8 mouse cellular contexts compared by ENCODE assay signal in the genomic region with DNA sequence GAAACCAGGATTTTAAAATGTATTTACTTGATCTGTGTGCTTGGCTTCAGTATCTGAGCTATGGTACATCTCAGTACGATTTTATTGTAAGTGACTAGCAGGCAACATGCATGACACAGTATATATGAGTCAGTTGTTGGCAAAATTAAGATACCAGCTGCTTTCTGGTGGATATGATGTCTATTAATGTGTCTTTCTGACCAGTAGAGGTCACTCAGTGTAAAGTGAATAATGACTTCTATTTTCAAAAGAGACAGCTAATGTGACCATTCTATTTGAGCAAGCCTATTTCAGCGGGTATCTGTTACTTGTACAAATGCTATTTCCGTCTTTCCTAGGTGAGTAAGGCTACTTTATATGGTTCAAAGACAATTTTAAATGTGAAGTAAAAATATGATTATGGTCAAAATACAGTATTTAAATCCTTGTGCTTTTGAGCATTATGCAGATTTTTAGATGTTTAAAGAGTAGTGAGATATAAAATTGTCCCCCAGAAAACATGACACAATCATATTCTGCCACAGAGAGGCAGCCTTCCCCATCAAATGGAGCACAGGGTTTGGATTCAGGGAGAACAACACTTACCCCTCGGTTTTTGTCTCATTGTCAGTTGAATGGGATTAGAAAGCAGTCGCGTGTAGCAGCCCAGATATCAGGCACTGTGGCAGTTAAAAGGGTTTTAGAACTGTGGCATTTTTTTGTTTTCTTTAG.
DNase-seq lines count a peak whose midpoint lies in the region; ATAC-seq lines count a peak whose summit lies in the region.

No protein-coding gene starts in this region.

- intact Hi-C loops in gastrocnemius, postnatal 36 days (cut with DNase I): no loop called here

- H3K27ac ChIP-seq in limb, embryonic 13.5 days: no peak overlapping the region
- H3K27ac ChIP-seq in limb, embryonic 10.5 days: no peak overlapping the region
- no peak overlapping the region for H3K27ac ChIP-seq in intestine, embryonic 16.5 days (ENCODE audit: low read length)
- H3K27ac ChIP-seq in neural tube, embryonic 15.5 days (replicated peaks): no peak overlapping the region

- H3K27me3 ChIP-seq in limb, embryonic 13.5 days: no peaks in the 10 kb centered on the region
- H3K27me3 ChIP-seq in limb, embryonic 10.5 days (ENCODE audit: low read depth, poor library complexity, severe bottlenecking): no peaks in the 10 kb centered on the region
- H3K27me3 ChIP-seq in intestine, embryonic 16.5 days (replicated peaks; ENCODE audit: control insufficient read depth, insufficient read depth, low read length): no peaks in the 10 kb centered on the region
- H3K27me3 ChIP-seq in neural tube, embryonic 15.5 days (replicated peaks): no peaks in the 10 kb centered on the region

- no peaks in the 10 kb centered on the region for H3K9me3 ChIP-seq in limb, embryonic 13.5 days
- no peaks in the 10 kb centered on the region for H3K9me3 ChIP-seq in limb, embryonic 10.5 days (replicated peaks)
- no peaks in the 10 kb centered on the region for H3K9me3 ChIP-seq in intestine, embryonic 16.5 days (ENCODE audit: control insufficient read depth, low read length)
- no peaks in the 10 kb centered on the region for H3K9me3 ChIP-seq in neural tube, embryonic 15.5 days (replicated peaks)

- H3K4me2 ChIP-seq in limb, embryonic 13.5 days (replicated peaks): no peak overlapping the region
- H3K4me2 ChIP-seq in intestine, embryonic 16.5 days (ENCODE audit: low read depth, low read length): no peak overlapping the region
- no peak overlapping the region for H3K4me2 ChIP-seq in neural tube, embryonic 15.5 days

- WGBS in limb, embryonic 13.5 days: 54% methylated on average over 6 of the region's 6 CpGs
- 69% methylated on average over 6 of the region's 6 CpGs for WGBS in limb, embryonic 10.5 days
- WGBS in intestine, embryonic 16.5 days: 54% methylated on average over 6 of the region's 6 CpGs
- 18% methylated on average over 6 of the region's 6 CpGs for WGBS in neural tube, embryonic 15.5 days

- H3K4me3 ChIP-seq in limb, embryonic 13.5 days: no peak overlapping the region
- no peak overlapping the region for H3K4me3 ChIP-seq in limb, embryonic 10.5 days
- H3K4me3 ChIP-seq in intestine, embryonic 16.5 days (ENCODE audit: low read length): no peak overlapping the region
- H3K4me3 ChIP-seq in neural tube, embryonic 15.5 days (replicated peaks): no peak overlapping the region

- no peaks in the 10 kb centered on the region for H3K36me3 ChIP-seq in limb, embryonic 13.5 days
- no peaks in the 10 kb centered on the region for H3K36me3 ChIP-seq in limb, embryonic 10.5 days
- no peaks in the 10 kb centered on the region for H3K36me3 ChIP-seq in intestine, embryonic 16.5 days (ENCODE audit: control insufficient read depth, insufficient read depth, low read length)
- no peaks in the 10 kb centered on the region for H3K36me3 ChIP-seq in neural tube, embryonic 15.5 days

- H3K4me1 ChIP-seq in limb, embryonic 13.5 days: no peaks in the 10 kb centered on the region
- H3K4me1 ChIP-seq in limb, embryonic 10.5 days: no peaks in the 10 kb centered on the region
- H3K4me1 ChIP-seq in intestine, embryonic 16.5 days (ENCODE audit: control insufficient read depth, insufficient read depth, low read length): no peaks in the 10 kb centered on the region
- H3K4me1 ChIP-seq in neural tube, embryonic 15.5 days: no peaks in the 10 kb centered on the region

- no peak overlapping the region for H3K9ac ChIP-seq in limb, embryonic 13.5 days
- H3K9ac ChIP-seq in intestine, embryonic 16.5 days (ENCODE audit: low read depth, low read length): no peak overlapping the region
- no peak overlapping the region for H3K9ac ChIP-seq in neural tube, embryonic 15.5 days (replicated peaks)

- peak; percentile 72 for ATAC-seq in limb, embryonic 13.5 days (ENCODE audit: low FRiP score, low read depth)
- 0 out of 2 replicates have a peak, but pooled peaks have one; percentile 31 for ATAC-seq in intestine, embryonic 16.5 days
- peak; percentile 81 for ATAC-seq in neural tube, embryonic 15.5 days (ENCODE audit: low FRiP score)

- no peak for DNase-seq in limb, embryonic 10.5 days (ENCODE audit: low spot score)
- DNase-seq in cerebellum, postnatal 10 days: peak; percentile 73 to 75
- no peak for DNase-seq in spleen, postnatal 36 days (ENCODE audit: low spot score in 2 of 2)
- DNase-seq in gastrocnemius, postnatal 36 days: no peak
- DNase-seq in thymus, postnatal 10 days (ENCODE audit: low spot score in 2 of 2): no peak

Comparison
In these comparisons a context has a peak if more than half of its experiments do, and no peak if none do; other contexts are left out.
1. ATAC-seq: peak in every context shown above with its lines; median percentile 81 in neural tube, embryonic 15.5 days; 72 in limb, embryonic 13.5 days; 31 in intestine, embryonic 16.5 days.
2. DNase-seq: peak in cerebellum, postnatal 10 days (2 of 2); none in limb, embryonic 10.5 days (single experiment), spleen, postnatal 36 days (0 of 2), gastrocnemius, postnatal 36 days (0 of 2) and thymus, postnatal 10 days (0 of 2).